Mouse (Mus musculus): ENCODE measurements around the gene Gm379. TPM values are rescaled to one million over a fixed set of nuclear protein-coding genes. Genes with fewer than 3 reads are reported as not detected.

Gene Gm379
- not detected for total RNA-seq (2021)
- long read RNA-seq = 0 reads

DNA sequence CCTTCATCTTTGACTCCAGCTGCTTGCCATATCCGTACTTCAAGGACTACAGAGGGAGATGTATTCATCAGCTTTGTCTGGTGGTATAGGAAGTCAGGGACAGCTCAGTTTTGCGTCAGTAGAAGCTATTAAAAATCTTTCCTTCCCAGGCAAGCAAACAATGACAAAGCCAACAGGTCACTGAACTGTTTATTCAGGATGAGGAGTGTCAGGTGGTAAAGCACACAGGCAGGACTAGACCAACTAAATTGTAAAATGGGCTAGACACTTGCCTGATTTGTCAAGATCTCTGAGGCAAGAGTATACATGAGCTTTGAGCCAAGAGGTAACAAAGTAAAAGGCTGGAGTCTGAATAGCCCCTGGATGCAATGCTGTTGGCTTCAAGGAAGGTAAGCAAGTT lies at the start of gene Gm379:
TSS of gene Gm379 (minus strand) at position 7 of the 400 bp plus-strand sequence.
- no peak for DNase-seq (ENCODE audit: low spot score in 2 of 2)

DNA sequence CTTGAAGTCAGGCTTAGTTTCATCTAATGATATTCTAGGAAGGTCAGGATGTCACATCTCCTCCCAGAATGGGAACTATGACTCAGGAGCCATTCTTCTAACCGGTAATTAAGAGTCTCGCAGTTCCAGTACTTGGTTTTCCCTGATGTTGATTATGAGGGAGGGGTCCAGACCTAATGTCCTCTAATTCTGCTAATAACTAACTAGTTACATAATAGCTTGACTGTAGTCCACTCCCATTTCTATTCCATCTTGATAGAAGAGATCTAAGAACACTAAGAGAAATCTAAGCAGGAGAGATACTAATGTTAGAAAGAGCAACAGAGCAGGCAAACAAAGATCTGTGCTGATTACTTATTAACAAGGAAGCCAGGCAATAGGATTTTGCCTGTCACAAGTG lies 39.6 kb upstream of the Gm379 start:
- DNase-seq (ENCODE audit: low spot score in 2 of 2) = no peak

DNA sequence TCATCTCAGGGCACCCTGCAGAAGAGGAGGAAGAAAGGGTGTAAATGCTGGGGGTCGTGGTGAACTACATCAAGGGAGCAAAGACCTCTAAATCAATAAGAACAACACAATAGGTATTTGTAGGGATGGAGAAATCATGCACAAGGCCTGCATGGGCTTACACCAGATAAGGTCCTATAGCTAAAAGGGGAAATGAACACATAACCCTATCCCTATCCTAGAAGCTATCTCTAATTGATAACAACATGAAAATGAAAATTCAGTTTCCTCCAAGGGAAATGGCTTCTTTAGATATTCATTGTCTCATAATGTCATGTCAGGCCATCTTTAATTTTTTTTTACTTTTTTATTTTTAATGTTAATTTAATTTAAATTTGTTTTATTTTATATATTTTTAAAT lies 4.2 kb upstream of the Gm379 start:
- no peak for DNase-seq (ENCODE audit: low spot score in 2 of 2)

DNA sequence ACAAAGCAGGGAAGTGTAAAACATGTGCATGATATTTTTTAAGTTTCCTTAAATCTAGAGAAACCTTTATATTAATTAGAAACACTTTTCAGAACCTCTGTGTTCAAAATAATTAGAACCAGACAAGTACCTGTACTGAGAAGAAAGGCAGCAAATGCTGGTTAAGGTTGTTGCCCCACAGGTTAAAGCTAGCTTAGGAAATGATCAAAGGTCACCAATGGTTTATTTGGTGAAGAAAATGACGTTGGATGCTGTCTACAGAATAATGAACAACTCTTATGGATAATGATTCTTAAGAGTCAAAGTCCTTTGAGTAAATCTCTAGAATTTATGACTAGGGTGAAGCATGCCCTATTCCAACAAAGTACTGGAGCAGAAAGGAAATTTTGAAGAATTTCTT lies 42.7 kb downstream of the Gm379 start:
- no peak for DNase-seq (ENCODE audit: low spot score in 2 of 2)

DNA sequence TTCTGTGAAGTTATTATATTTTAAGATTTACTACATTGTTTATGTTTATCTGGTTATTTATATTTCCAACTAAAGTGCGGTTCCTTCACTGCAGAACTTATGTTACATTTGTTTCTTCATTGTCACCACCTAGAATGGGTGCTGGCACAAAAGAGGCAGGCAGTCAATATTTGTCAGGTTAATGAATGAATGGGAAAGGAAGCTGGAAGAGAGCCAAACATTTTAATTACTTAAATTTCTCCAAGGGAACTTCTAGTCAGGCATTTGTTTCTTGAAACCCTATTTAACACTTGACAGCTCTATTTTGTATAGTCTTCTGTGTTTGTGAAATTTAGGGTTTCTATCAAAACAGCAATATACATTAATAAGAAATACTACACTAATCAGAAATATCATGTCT lies 43.8 kb downstream of the Gm379 start:
- no peak for DNase-seq (ENCODE audit: low spot score in 2 of 2)

Other genes with a start within 250 kb of the Gm379 start
- gene Brwd3, start 169.5 kb upstream of the Gm379 start, total RNA-seq (2021) = 10 to 100 TPM; 21.7 TPM